Mouse (Mus musculus) lung, embryonic 14.5 days (tissue): Measurements from ENCODE around the gene Pabpn1l. TPM values are rescaled to one million over a fixed set of nuclear protein-coding genes. Genes with fewer than 3 reads are reported as not detected.

Source experiments
- ATAC-seq: fragments of 200-750 bp; cut with Nextera tagmentation; 2 replicates; pipeline ENCODE4 v1.8.0; 2017; ENCODE audit warnings: mild to moderate bottlenecking, moderate TSS enrichment, moderate library complexity; ENCODE audit not compliant: insufficient read depth
- DNase-seq: peaks from one replicate; pipeline ENCODE4 v3.0.0-alpha.2; 2015
- H3K27ac ChIP-seq: fragments of 300-500 bp; sonication (generic); 2 replicates; pipeline ENCODE4 v1.5.1; 2014; ENCODE audit warnings: low read depth, mild to moderate bottlenecking, moderate library complexity
- H3K27me3 ChIP-seq: fragments of 300-500 bp; sonication (generic); 2 replicates; pipeline ENCODE4 v1.6.1; 2014; ENCODE audit warnings: low read length, control low read depth; ENCODE audit not compliant: insufficient read depth
- H3K36me3 ChIP-seq: fragments of 300-500 bp; sonication (generic); 2 replicates; pipeline ENCODE4 v1.6.1; 2014; ENCODE audit warnings: control low read depth; ENCODE audit not compliant: insufficient read depth
- H3K4me1 ChIP-seq: fragments of 300-500 bp; sonication (generic); 2 replicates; pipeline ENCODE4 v1.6.1; 2014; ENCODE audit warnings: antibody characterized with exemption, control low read depth; ENCODE audit not compliant: insufficient read depth
- H3K4me2 ChIP-seq: fragments of 300-500 bp; sonication (generic); 2 replicates; pipeline ENCODE4 v1.6.1; 2014; ENCODE audit warnings: mild to moderate bottlenecking
- H3K4me3 ChIP-seq: fragments of 300-500 bp; sonication (generic); 2 replicates; pipeline ENCODE4 v1.5.1; 2014; ENCODE audit warnings: low read depth, low read length
- H3K9ac ChIP-seq: fragments of 300-500 bp; sonication (generic); 2 replicates; pipeline ENCODE4 v1.6.1; 2014
- H3K9me3 ChIP-seq: fragments of 300-500 bp; sonication (generic); 2 replicates; pipeline ENCODE4 v1.6.1; 2016; ENCODE audit warnings: low read depth, low read length, control low read depth
- CTCF ChIP-seq: IDR thresholded peaks from 2 replicates; pipeline ENCODE4 v1.5.1; 2016; ENCODE audit warnings: antibody characterized with exemption, low read depth
- WGBS: fragments of 180-500 bp; shearing (Covaris S2); extraction: QIAGEN DNeasy Blood & Tissue Kit; methylation state at CpG from one replicate; pipeline ENCODE4 v1.1.7; 2014; 5-methylcytosine and 5-hydroxymethylcytosine counted together
- polyA plus RNA-seq: library from polyadenylated mRNA; unstranded; fragments of >200 nt; fragmentation: Nextera tagmentation; extraction: Ambion mirVana; gene quantifications from 2 replicates; pipeline ENCODE4 v1.2.1, GENCODE M21; 2014

The Pabpn1l gene
- polyA plus RNA-seq, 1 experiment from 2014 or later, result not detected

GRCm38 (mm10) chr8:122630696-122631095, 8.2 kb upstream of the Pabpn1l start:
- 0 out of 2 replicates have a peak overlapping the region, but pooled peaks have one; percentile 29 for H3K9ac ChIP-seq
- WGBS, result 44% methylated on average over 22 of the region's 22 CpGs
- peak overlapping the region; percentile 36 for H3K4me2 ChIP-seq

GRCm38 (mm10) chr8:122629388-122629787, 6.8 kb upstream of the Pabpn1l start:
- Histone ChIP-seq H3K4me2 (no peak overlapping the region), H3K4me3 (no peak overlapping the region), H3K27ac (no peak overlapping the region), H3K4me1 (no peaks in the 10 kb centered on the region), H3K9me3 (no peaks in the 10 kb centered on the region), H3K27me3 (peaks cover 7% of the 10 kb centered on the region; the same call in 1 of the 2 replicates), H3K36me3 (no peaks in the 10 kb centered on the region), H3K9ac (no peak overlapping the region)
- ATAC-seq (no peak), DNase-seq (no peak)
- WGBS, result 50% methylated on average over 10 of the region's 10 CpGs
- no peak for TF ChIP-seq CTCF

More at GRCm38 (mm10) chr8:122630696-122631095, 8.2 kb upstream of the Pabpn1l start:
- H3K36me3 ChIP-seq, result no peaks in the 10 kb centered on the region
- TF ChIP-seq CTCF, result no peak
- no peak overlapping the region for H3K4me3 ChIP-seq
- H3K4me1 ChIP-seq, result no peaks in the 10 kb centered on the region
- no peak for ATAC-seq
- H3K27me3 ChIP-seq, result peaks cover 7% of the 10 kb centered on the region; the same call in 1 of the 2 replicates
- no peak for DNase-seq
- H3K27ac ChIP-seq, result no peak overlapping the region
- no peaks in the 10 kb centered on the region for H3K9me3 ChIP-seq

DNA sequence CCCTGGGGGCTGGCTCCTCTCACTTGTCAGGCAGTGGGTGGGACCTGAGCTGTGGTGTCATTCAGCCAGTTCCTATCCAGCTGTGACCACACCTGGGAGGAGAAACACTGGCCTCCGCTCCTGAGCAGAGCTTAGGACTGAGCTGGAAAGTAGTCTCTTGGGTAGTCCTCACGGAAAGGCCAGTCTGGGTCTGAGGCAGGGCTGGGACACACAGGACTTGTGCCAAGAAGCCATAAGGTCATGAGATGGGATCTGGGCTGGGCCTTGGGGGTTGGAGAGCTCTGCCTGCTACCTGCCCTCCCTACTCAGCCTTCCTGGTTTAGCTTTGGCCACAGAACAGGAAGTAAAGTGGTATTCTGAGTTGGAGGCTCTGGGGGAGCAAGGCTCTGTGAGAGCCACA, 4.4 kb upstream of the Pabpn1l start:
- DNase-seq (no peak), ATAC-seq (no peak)
- H3K4me2 ChIP-seq, result no peak overlapping the region
- H3K27me3 ChIP-seq, result peaks cover 7% of the 10 kb centered on the region; the same call in 1 of the 2 replicates
- WGBS, result 72% methylated on average over 2 of the region's 2 CpGs
- H3K9ac ChIP-seq, result no peak overlapping the region
- no peak overlapping the region for H3K27ac ChIP-seq
- H3K36me3 ChIP-seq, result no peaks in the 10 kb centered on the region
- H3K9me3 ChIP-seq, result no peaks in the 10 kb centered on the region
- TF ChIP-seq CTCF, result no peak
- no peak overlapping the region for H3K4me3 ChIP-seq
- H3K4me1 ChIP-seq, result no peaks in the 10 kb centered on the region

DNA sequence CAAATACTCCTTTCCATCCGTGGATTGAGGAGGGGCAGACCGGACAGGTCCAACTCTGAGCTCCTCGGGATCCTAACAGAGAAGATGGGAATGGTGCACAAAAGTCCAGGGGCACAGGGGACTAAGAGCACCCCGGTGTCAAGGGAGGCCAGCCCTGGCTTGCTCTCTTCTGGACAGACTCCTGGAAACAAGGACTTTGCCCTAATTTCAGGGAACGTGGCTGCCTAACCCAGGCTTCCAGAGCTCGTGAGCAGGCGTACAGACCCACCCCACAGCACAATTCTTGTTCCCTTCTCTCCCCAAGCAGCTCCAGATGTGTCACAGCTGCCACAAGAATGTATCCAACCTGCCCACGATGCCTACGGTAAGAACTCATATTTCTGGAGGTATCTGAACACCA, 3.3 kb upstream of the Pabpn1l start:
- 72% methylated on average over 9 of the region's 9 CpGs for WGBS
- no peak for TF ChIP-seq CTCF
- no peak for ATAC-seq

GRCm38 (mm10) chr8:122624653-122625052, 2.1 kb upstream of the Pabpn1l start:
- DNase-seq (no peak), ATAC-seq (no peak)
- Histone ChIP-seq H3K9ac (no peak overlapping the region), H3K4me1 (no peaks in the 10 kb centered on the region), H3K27ac (no peak overlapping the region), H3K9me3 (no peaks in the 10 kb centered on the region), H3K36me3 (no peaks in the 10 kb centered on the region), H3K4me3 (no peak overlapping the region), H3K4me2 (no peak overlapping the region), H3K27me3 (0 out of 2 replicates have a peak, but pooled peaks cover 3% of the 10 kb centered on the region)
- TF ChIP-seq CTCF, result no peak
- 68% methylated on average over 5 of the region's 5 CpGs for WGBS

More for the DNA sequence above, 3.3 kb upstream of the Pabpn1l start:
- Histone ChIP-seq H3K27me3 (peaks cover 7% of the 10 kb centered on the region; the same call in 1 of the 2 replicates), H3K27ac (no peak overlapping the region), H3K36me3 (no peaks in the 10 kb centered on the region), H3K4me1 (no peaks in the 10 kb centered on the region), H3K4me3 (no peak overlapping the region), H3K9me3 (no peaks in the 10 kb centered on the region), H3K4me2 (no peak overlapping the region), H3K9ac (no peak overlapping the region)
- DNase-seq, result no peak

- H3K4me1 ChIP-seq, result no peaks in the 10 kb centered on the region
These were observed 1.5 kb upstream of the Pabpn1l start for GRCm38 (mm10) chr8:122623844-122624642.

GRCm38 (mm10) chr8:122620446-122620845, 2.1 kb downstream of the Pabpn1l start:
- Histone ChIP-seq H3K4me3 (no peak overlapping the region), H3K4me2 (no peak overlapping the region), H3K27me3 (no peaks in the 10 kb centered on the region), H3K36me3 (peaks cover 3% of the 10 kb centered on the region; the same call in 1 of the 2 replicates), H3K9ac (no peak overlapping the region), H3K27ac (no peak overlapping the region), H3K9me3 (no peaks in the 10 kb centered on the region), H3K4me1 (no peaks in the 10 kb centered on the region)
- WGBS, result 30% methylated on average over 5 of the region's 5 CpGs
- DNase-seq, result no peak
- ATAC-seq, result no peak
- no peak for TF ChIP-seq CTCF

More at GRCm38 (mm10) chr8:122623844-122624642, 1.5 kb upstream of the Pabpn1l start:
- TF ChIP-seq CTCF, result no peak
- no peak overlapping the region for H3K4me3 ChIP-seq
- ATAC-seq (no peak), DNase-seq (no peak)
- H3K9me3 ChIP-seq, result no peaks in the 10 kb centered on the region
- H3K27ac ChIP-seq, result no peak overlapping the region
- no peak overlapping the region for H3K4me2 ChIP-seq
- no peaks in the 10 kb centered on the region for H3K27me3 ChIP-seq
- 87% methylated on average over 17 of the region's 17 CpGs for WGBS
- H3K36me3 ChIP-seq, result no peaks in the 10 kb centered on the region
- H3K9ac ChIP-seq, result no peak overlapping the region
